Mouse (Mus musculus) lung, embryonic 15.5 days (tissue): Measurements from ENCODE around the gene Rtkn2. TPM values are rescaled to one million over a fixed set of nuclear protein-coding genes. Genes with fewer than 3 reads are reported as not detected.
"Not testable (repeated sequence)": the region's sequence is repeated elsewhere in the genome, so short reads cannot be mapped to it uniquely, and the experiment has no call there.

ENCODE experiments used
- ATAC-seq: fragments of 200-750 bp; cut with Nextera tagmentation; 2 replicates; pipeline ENCODE4 v1.8.0; 2017; ENCODE audit warnings: moderate number of reproducible peaks, borderline replicate concordance; ENCODE audit not compliant: low FRiP score, low TSS enrichment; ENCODE audit errors: extremely low read depth
- H3K27ac ChIP-seq: fragments of 300-500 bp; sonication (generic); 2 replicates; pipeline ENCODE4 v1.5.1; 2015; ENCODE audit warnings: moderate library complexity, mild to moderate bottlenecking, inconsistent platforms
- H3K27me3 ChIP-seq: fragments of 300-500 bp; sonication (generic); 2 replicates; pipeline ENCODE4 v1.6.1; 2015; ENCODE audit warnings: inconsistent platforms
- H3K36me3 ChIP-seq: fragments of 300-500 bp; sonication (generic); 2 replicates; pipeline ENCODE4 v1.6.1; 2015; ENCODE audit warnings: inconsistent platforms
- H3K4me1 ChIP-seq: fragments of 300-500 bp; sonication (generic); 2 replicates; pipeline ENCODE4 v1.6.1; 2015; ENCODE audit warnings: inconsistent platforms
- H3K4me2 ChIP-seq: fragments of 300-500 bp; sonication (generic); 2 replicates; pipeline ENCODE4 v1.6.1; 2015; ENCODE audit warnings: inconsistent platforms, mild to moderate bottlenecking, moderate library complexity
- H3K4me3 ChIP-seq: fragments of 300-500 bp; sonication (generic); 2 replicates; pipeline ENCODE4 v1.5.1; 2015; ENCODE audit warnings: mild to moderate bottlenecking, inconsistent platforms
- H3K9ac ChIP-seq: fragments of 300-500 bp; sonication (generic); 2 replicates; pipeline ENCODE4 v1.6.1; 2015; ENCODE audit warnings: inconsistent platforms
- H3K9me3 ChIP-seq: fragments of 300-500 bp; sonication (generic); 2 replicates; pipeline ENCODE4 v1.6.1; 2016; ENCODE audit warnings: inconsistent platforms
- WGBS: fragments of 180-500 bp; shearing (Covaris S2); methylation state at CpG from one replicate; pipeline ENCODE4 v1.1.7; 2015; 5-methylcytosine and 5-hydroxymethylcytosine counted together
- polyA plus RNA-seq: library from polyadenylated mRNA; unstranded; fragments of >200 nt; fragmentation: Nextera tagmentation; extraction: Ambion mirVana; gene quantifications from 2 replicates; pipeline ENCODE4 v1.2.1, GENCODE M21; 2015

Rtkn2 gene
- polyA plus RNA-seq, 1 experiment from 2014 or later, result 16.1 TPM

GRCm38 (mm10) chr10:68087722-68088121, 108.4 kb downstream of the Rtkn2 start:
- ATAC-seq, result no peak
- H3K27ac ChIP-seq, result no peak overlapping the region
- H3K9ac ChIP-seq, result no peak overlapping the region
- H3K4me3 ChIP-seq, result no peak overlapping the region
- no peaks in the 10 kb centered on the region for H3K9me3 ChIP-seq
- no peak overlapping the region for H3K4me2 ChIP-seq
- no peaks in the 10 kb centered on the region for H3K27me3 ChIP-seq
- H3K4me1 ChIP-seq, result peaks cover 28% of the 10 kb centered on the region
- WGBS, result 65% methylated on average over 3 of the region's 3 CpGs
- no peaks in the 10 kb centered on the region for H3K36me3 ChIP-seq

DNA sequence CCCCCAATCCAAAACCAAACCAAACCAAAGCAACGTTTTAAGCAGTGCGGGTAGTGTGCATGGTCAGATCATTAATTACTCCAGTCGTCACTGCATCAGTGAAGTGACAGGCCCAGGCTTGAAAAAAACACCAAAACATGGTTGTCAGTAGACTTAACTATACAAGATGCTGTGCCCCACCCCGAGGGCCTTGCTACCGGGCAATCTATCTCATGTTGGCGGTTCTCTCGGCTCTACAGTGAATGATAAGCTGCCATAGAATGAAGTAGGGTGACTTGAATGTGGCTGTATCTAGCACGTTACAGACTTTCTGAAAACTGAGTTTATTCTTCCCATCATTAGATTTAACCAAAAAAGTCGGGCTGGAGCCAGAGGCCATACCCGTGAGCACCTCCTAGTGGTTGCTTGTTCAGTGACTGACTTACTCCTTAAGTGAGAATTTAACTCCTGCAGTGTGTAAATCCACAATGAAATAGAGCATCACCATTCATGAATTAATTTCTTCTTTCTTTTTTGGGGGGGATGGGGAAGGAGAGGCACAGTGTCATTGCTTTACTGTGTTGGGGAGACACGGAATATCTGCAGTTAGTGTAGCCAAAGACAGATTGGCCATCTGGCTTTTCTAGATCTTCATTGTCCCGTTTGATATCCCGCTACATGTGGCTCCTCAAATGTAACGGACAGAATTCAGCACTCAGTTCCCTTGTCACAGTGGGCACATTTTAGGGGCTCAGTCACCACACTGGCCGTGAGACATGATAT, 110.2 kb downstream of the Rtkn2 start:
- H3K4me3 ChIP-seq, result no peak overlapping the region
- 0 out of 2 replicates have a peak, but pooled peaks have one; percentile 25 for ATAC-seq
- H3K9ac ChIP-seq, result no peak overlapping the region
- peak overlapping the region; percentile 70 for H3K27ac ChIP-seq
- H3K9me3 ChIP-seq, result no peaks in the 10 kb centered on the region
- WGBS, result 42% methylated on average over 15 of the region's 15 CpGs
- peaks cover 41% of the 10 kb centered on the region for H3K4me1 ChIP-seq
- peaks cover 2% of the 10 kb centered on the region; the same call in 1 of the 2 replicates for H3K36me3 ChIP-seq
- H3K4me2 ChIP-seq, result no peak overlapping the region
- no peaks in the 10 kb centered on the region for H3K27me3 ChIP-seq

GRCm38 (mm10) chr10:68090197-68090535, 110.8 kb downstream of the Rtkn2 start:
- WGBS, result 18% methylated on average over 4 of the region's 4 CpGs

DNA sequence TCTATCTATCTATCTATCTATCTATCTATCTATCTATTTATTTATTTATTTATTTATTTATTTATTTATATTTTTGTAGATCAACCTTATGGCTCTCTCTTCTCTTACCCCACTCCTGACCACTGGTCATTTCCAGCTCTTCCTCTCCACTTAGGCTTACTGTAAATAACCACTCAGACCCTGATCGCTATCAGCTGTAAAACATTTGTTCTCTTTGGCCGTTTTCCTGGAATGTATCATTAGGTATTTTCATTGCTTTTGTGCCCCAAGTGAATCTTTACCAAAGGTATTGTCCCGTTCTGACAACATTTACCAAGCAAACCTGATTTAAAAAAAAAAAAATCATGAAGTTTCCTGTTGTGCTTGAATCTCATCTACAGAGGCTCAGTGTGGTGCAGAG, 111.2 kb downstream of the Rtkn2 start:
- ATAC-seq, result no peak
- 27% methylated on average over 3 of the region's 3 CpGs for WGBS

More at GRCm38 (mm10) chr10:68090197-68090535, 110.8 kb downstream of the Rtkn2 start:
- peak; percentile 83; the same call in 1 of the 2 replicates for ATAC-seq
- Histone ChIP-seq H3K4me3 (no peak overlapping the region), H3K27me3 (no peaks in the 10 kb centered on the region), H3K9ac (no peak overlapping the region), H3K27ac (peak overlapping the region; percentile 70), H3K4me1 (peaks cover 46% of the 10 kb centered on the region), H3K9me3 (no peaks in the 10 kb centered on the region), H3K36me3 (peaks cover 8% of the 10 kb centered on the region), H3K4me2 (no peak overlapping the region)

GRCm38 (mm10) chr10:68091011-68091410, 111.6 kb downstream of the Rtkn2 start:
- 64% methylated on average over 11 of the region's 11 CpGs for WGBS
- Histone ChIP-seq H3K9me3 (no peaks in the 10 kb centered on the region), H3K4me2 (no peak overlapping the region), H3K27ac (peak overlapping the region; percentile 58), H3K9ac (no peak overlapping the region), H3K36me3 (peaks cover 13% of the 10 kb centered on the region), H3K4me3 (no peak overlapping the region), H3K4me1 (peaks cover 49% of the 10 kb centered on the region), H3K27me3 (no peaks in the 10 kb centered on the region)
- no peak for ATAC-seq

More for the DNA sequence above, 111.2 kb downstream of the Rtkn2 start:
- Histone ChIP-seq H3K4me1 (peaks cover 46% of the 10 kb centered on the region), H3K4me3 (no peak overlapping the region), H3K27ac (peak overlapping the region; percentile 58), H3K36me3 (peaks cover 11% of the 10 kb centered on the region), H3K4me2 (no peak overlapping the region), H3K9me3 (no peaks in the 10 kb centered on the region), H3K27me3 (no peaks in the 10 kb centered on the region), H3K9ac (no peak overlapping the region)

GRCm38 (mm10) chr10:68091840-68092239, 112.5 kb downstream of the Rtkn2 start:
- H3K27me3 ChIP-seq, result no peaks in the 10 kb centered on the region
- H3K36me3 ChIP-seq, result peaks cover 22% of the 10 kb centered on the region
- ATAC-seq, result no peak
- H3K27ac ChIP-seq, result no peak overlapping the region
- 71% methylated on average over 4 of the region's 4 CpGs for WGBS
- H3K4me3 ChIP-seq, result no peak overlapping the region
- H3K9me3 ChIP-seq, result no peaks in the 10 kb centered on the region
- peaks cover 49% of the 10 kb centered on the region for H3K4me1 ChIP-seq
- H3K4me2 ChIP-seq, result no peak overlapping the region
- no peak overlapping the region for H3K9ac ChIP-seq

GRCm38 (mm10) chr10:68093496-68093895, 114.1 kb downstream of the Rtkn2 start:
- peak overlapping the region; percentile 42; the same call in 1 of the 2 replicates for H3K27ac ChIP-seq
- 54% methylated on average over 3 of the region's 3 CpGs for WGBS
- H3K4me3 ChIP-seq, result no peak overlapping the region
- ATAC-seq, result no peak
- H3K9me3 ChIP-seq, result no peaks in the 10 kb centered on the region
- H3K4me1 ChIP-seq, result peaks cover 49% of the 10 kb centered on the region
- no peak overlapping the region for H3K9ac ChIP-seq
- H3K4me2 ChIP-seq, result no peak overlapping the region
- H3K36me3 ChIP-seq, result peaks cover 38% of the 10 kb centered on the region
- H3K27me3 ChIP-seq, result no peaks in the 10 kb centered on the region

- H3K27me3 ChIP-seq, result no peaks in the 10 kb centered on the region
- H3K4me3 ChIP-seq, result no peak overlapping the region
- no peak for ATAC-seq
- peaks cover 47% of the 10 kb centered on the region for H3K36me3 ChIP-seq
- WGBS, result 49% methylated on average over 2 of the region's 2 CpGs
- H3K4me2 ChIP-seq, result no peak overlapping the region
- no peak overlapping the region for H3K9ac ChIP-seq
- peak overlapping the region; percentile 59 for H3K27ac ChIP-seq
- no peaks in the 10 kb centered on the region for H3K9me3 ChIP-seq
- H3K4me1 ChIP-seq, result peaks cover 40% of the 10 kb centered on the region
Observed at GRCm38 (mm10) chr10:68095136-68095535, 115.8 kb downstream of the Rtkn2 start.

- H3K4me3 ChIP-seq, result no peak overlapping the region
- H3K4me1 ChIP-seq, result peaks cover 35% of the 10 kb centered on the region
- no peak for ATAC-seq
- H3K9me3 ChIP-seq, result no peaks in the 10 kb centered on the region
- H3K27me3 ChIP-seq, result no peaks in the 10 kb centered on the region
- 92% methylated on average over 12 of the region's 12 CpGs for WGBS
- H3K4me2 ChIP-seq, result no peak overlapping the region
- H3K27ac ChIP-seq, result no peak overlapping the region
- no peak overlapping the region for H3K9ac ChIP-seq
- H3K36me3 ChIP-seq, result peaks cover 60% of the 10 kb centered on the region
Observed at GRCm38 (mm10) chr10:68096395-68096794, 117.0 kb downstream of the Rtkn2 start.

DNA sequence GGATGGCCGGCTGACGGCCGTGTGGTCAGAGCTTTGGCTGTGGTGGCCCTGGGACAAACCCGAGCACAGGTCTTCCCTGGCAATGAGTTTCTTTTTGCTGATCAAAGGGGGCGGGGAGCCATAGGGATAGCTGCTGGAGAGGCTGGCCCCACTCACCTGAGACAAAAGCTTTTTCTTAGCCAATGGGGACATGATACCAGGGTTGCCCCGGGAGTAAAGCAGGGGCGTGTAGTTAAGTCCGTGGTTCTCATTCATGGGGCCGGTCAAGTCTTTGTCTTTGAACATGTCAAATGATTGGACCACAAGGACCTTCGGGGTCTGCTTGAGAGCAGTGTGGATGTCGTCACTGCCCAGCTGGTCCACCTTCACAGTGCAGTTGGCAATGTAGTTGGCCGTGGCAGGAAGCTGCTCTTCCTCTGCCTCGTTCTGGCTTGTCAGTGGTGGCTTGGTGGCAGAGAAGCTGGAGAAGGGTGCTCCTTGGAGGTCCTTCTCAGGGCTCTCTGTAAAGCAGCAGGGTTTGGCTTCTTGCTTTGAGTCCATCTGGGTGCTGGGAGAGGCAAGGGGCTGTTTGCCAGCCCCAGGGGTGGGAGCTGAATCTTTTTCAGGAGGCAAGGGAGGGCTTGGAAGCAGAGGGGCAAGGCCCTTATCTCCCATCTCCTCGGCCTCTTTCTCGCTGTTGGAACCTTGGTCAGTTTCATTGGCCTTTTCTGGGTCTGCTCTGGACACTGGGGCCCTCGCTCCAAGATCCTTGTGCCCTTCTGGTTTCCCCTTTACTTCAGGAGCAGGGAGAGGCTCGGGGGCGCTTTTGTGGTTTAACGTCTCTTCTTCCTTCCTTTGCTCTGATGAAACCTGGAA, 118.7 kb downstream of the Rtkn2 start:
- no peak for ATAC-seq
- Histone ChIP-seq H3K27me3 (no peaks in the 10 kb centered on the region), H3K4me2 (no peak overlapping the region), H3K9me3 (no peaks in the 10 kb centered on the region), H3K36me3 (peaks cover 67% of the 10 kb centered on the region), H3K9ac (no peak overlapping the region), H3K27ac (no peak overlapping the region), H3K4me1 (peaks cover 24% of the 10 kb centered on the region), H3K4me3 (no peak overlapping the region)
- WGBS, result 89% methylated on average over 19 of the region's 19 CpGs

DNA sequence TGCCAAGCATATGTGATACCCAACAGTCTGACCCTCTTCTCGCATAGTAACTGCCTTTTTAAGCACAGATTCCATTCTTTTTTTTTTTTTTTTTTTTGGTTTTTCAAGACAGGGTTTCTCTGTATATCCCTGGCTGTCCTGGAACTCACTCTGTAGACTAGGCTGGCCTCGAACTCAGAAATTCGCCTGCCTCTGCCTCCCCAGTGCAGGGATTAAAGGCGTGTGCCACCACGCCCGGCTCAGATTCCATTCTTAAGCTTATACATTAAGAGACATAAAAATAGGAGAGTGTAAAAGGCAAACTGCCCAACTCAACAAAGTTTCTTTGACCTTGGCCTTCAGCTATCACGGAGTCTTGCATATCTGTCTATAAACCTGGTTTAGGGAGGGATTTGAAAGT, 120.4 kb downstream of the Rtkn2 start:
- H3K4me2 ChIP-seq, H3K9ac ChIP-seq, H3K4me3 ChIP-seq, H3K9me3 ChIP-seq, H3K27me3 ChIP-seq, ATAC-seq, H3K27ac ChIP-seq: not testable (repeated sequence)
- 87% methylated on average over 7 of the region's 7 CpGs for WGBS
- H3K4me1 ChIP-seq, result peaks cover 27% of the 10 kb centered on the region
- peaks cover 62% of the 10 kb centered on the region for H3K36me3 ChIP-seq

GRCm38 (mm10) chr10:68100506-68100905, 121.1 kb downstream of the Rtkn2 start:
- no peaks in the 10 kb centered on the region for H3K9me3 ChIP-seq
- no peak overlapping the region for H3K4me2 ChIP-seq
- H3K9ac ChIP-seq, result no peak overlapping the region
- peaks cover 55% of the 10 kb centered on the region for H3K36me3 ChIP-seq
- H3K27ac ChIP-seq, result no peak overlapping the region
- 68% methylated on average over 8 of the region's 8 CpGs for WGBS
- no peak overlapping the region for H3K4me3 ChIP-seq
- H3K27me3 ChIP-seq, result no peaks in the 10 kb centered on the region
- no peak for ATAC-seq
- peaks cover 31% of the 10 kb centered on the region for H3K4me1 ChIP-seq
